Mouse (Mus musculus) heart, postnatal 0 days (tissue): Measurements from ENCODE around the gene Dock3. TPM values are rescaled to one million over a fixed set of nuclear protein-coding genes. Genes with fewer than 3 reads are reported as not detected.
A peak's percentile ranks its signal among the peaks of the same experiment; 100 is the strongest.

Experiments
- ATAC-seq: fragments of 200-750 bp; cut with Nextera tagmentation; 2 replicates; pipeline ENCODE4 v1.8.0; 2017; ENCODE audit warnings: low read depth, moderate number of reproducible peaks, moderate library complexity; ENCODE audit not compliant: insufficient read depth
- DNase-seq: peaks from one replicate; pipeline ENCODE4 v3.0.0-alpha.2; 2016; ENCODE audit warnings: low spot score
- H3K27ac ChIP-seq: fragments of 300-500 bp; sonication (generic); 2 replicates; pipeline ENCODE4 v1.5.1; 2014; ENCODE audit warnings: low read depth, mild to moderate bottlenecking
- H3K27me3 ChIP-seq: fragments of 300-500 bp; sonication (generic); 2 replicates; pipeline ENCODE4 v1.6.1; 2014; ENCODE audit warnings: low read length, mixed read lengths; ENCODE audit not compliant: control insufficient read depth, insufficient read depth
- H3K36me3 ChIP-seq: fragments of 300-500 bp; sonication (generic); replicated peaks from 2 replicates; pipeline ENCODE4 v1.6.1; 2014; ENCODE audit warnings: low read length, mixed read lengths; ENCODE audit not compliant: control insufficient read depth, insufficient read depth
- H3K4me1 ChIP-seq: fragments of 300-500 bp; sonication (generic); 2 replicates; pipeline ENCODE4 v1.6.1; 2014; ENCODE audit warnings: antibody characterized with exemption; ENCODE audit not compliant: control insufficient read depth, insufficient read depth
- H3K4me2 ChIP-seq: fragments of 300-500 bp; sonication (generic); 2 replicates; pipeline ENCODE4 v1.6.1; 2014; ENCODE audit warnings: low read depth, mild to moderate bottlenecking, low read length, moderate library complexity
- H3K4me3 ChIP-seq: fragments of 300-500 bp; sonication (generic); 2 replicates; pipeline ENCODE4 v1.5.1; 2014; ENCODE audit warnings: low read depth, low read length
- H3K9ac ChIP-seq: fragments of 300-500 bp; sonication (generic); replicated peaks from 2 replicates; pipeline ENCODE4 v1.6.1; 2014; ENCODE audit warnings: low read depth, low read length, mixed read lengths
- H3K9me3 ChIP-seq: fragments of 300-500 bp; sonication (generic); replicated peaks from 2 replicates; pipeline ENCODE4 v1.6.1; 2016; ENCODE audit warnings: low read length; ENCODE audit not compliant: control insufficient read depth
- CTCF ChIP-seq: IDR thresholded peaks from 2 replicates; pipeline ENCODE4 v1.5.1; 2016; ENCODE audit warnings: antibody characterized with exemption, control low read depth, low read depth
- EP300 ChIP-seq: IDR thresholded peaks from 2 replicates; pipeline ENCODE4 v1.6.1; 2016; ENCODE audit warnings: antibody characterized with exemption, low read depth
- whole genome bisulfite sequencing: fragments of 180-500 bp; shearing (Covaris S2); extraction: QIAGEN DNeasy Blood & Tissue Kit; methylation state at CpG from one replicate; pipeline ENCODE4 v1.1.7; 2014; 5-methylcytosine and 5-hydroxymethylcytosine counted together
- polyA plus RNA-seq: library from polyadenylated mRNA; unstranded; fragments of >200 nt; fragmentation: Nextera tagmentation; extraction: Ambion mirVana; gene quantifications from 2 replicates; pipeline ENCODE4 v1.2.1, GENCODE M21; 2015
- total RNA-seq: library from RNA; depleted of rRNA; stranded (reverse); fragments of >200 nt; gene quantifications from 2 replicates; pipeline ENCODE4 v1.2.3, GENCODE M21; 2014; ENCODE audit warnings: low replicate concordance

The Dock3 gene
- total and polyA plus RNA-seq, 2 experiments from 2014 or later = 0.16 to 11.6 TPM

DNA sequence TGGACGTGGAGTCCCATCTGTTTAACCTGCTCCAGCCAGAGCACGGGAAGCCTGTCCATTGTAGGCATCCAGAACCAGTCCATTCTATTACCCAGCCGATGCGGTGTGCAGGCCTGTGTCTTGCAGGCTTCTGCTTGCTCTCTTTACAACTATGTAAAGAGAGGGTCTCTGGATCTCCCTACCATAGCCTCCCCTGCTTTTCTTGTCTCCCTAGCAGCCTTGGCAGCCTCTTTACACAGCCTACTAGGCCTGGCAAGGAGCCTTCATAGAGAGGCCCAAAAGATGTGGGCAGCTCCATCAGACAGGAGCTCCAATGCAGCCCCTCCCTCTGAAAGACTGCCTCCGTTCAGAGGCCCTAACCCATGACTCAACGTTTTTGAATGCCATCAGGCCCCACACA lies 17.4 kb upstream of the Dock3 start:
- H3K27me3 ChIP-seq = peaks cover 4% of the 10 kb centered on the region; the same call in 1 of the 2 replicates
- no peak overlapping the region for H3K9ac ChIP-seq
- H3K27ac ChIP-seq = no peak overlapping the region
- 71% methylated on average over 6 of the region's 6 CpGs for WGBS
- H3K36me3 ChIP-seq = no peaks in the 10 kb centered on the region
- DNase-seq (no peak), ATAC-seq (no peak)
- no peak overlapping the region for H3K4me2 ChIP-seq
- no peaks in the 10 kb centered on the region for H3K9me3 ChIP-seq
- no peak overlapping the region for H3K4me3 ChIP-seq
- no peak for TF ChIP-seq CTCF
- no peak for TF ChIP-seq EP300
- 0 out of 2 replicates have a peak, but pooled peaks cover 3% of the 10 kb centered on the region for H3K4me1 ChIP-seq

DNA sequence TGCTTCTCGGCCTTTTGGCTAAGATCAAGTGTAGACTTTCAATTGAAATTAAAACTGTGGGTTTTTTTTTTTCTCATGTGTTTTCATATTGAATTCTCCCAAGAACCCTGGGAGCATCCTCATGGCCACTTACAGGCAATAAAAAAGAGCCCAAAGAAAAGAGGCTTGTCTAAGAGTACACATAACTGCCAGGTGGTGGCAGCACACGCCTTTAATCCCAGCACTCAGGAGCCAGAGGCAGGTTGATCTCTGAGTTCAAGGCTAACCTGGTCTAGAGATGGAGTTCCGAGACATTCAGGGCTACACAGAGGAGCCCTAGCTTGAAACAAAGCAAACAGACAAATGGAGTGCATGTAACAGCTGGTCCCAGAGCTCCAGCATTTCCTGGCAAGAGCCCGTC lies 14.5 kb upstream of the Dock3 start:
- H3K27me3 ChIP-seq = peaks cover 9% of the 10 kb centered on the region; the same call in 1 of the 2 replicates
- H3K4me1 ChIP-seq = no peaks in the 10 kb centered on the region
- no peak for DNase-seq
- H3K27ac ChIP-seq = no peak overlapping the region
- no peaks in the 10 kb centered on the region for H3K36me3 ChIP-seq
- H3K4me3 ChIP-seq = no peak overlapping the region
- H3K9ac ChIP-seq = no peak overlapping the region
- no peak overlapping the region for H3K4me2 ChIP-seq
- ATAC-seq = no peak
- 56% methylated on average over 4 of the region's 4 CpGs for WGBS
- TF ChIP-seq CTCF = peak; percentile 55
- TF ChIP-seq EP300 = no peak
- H3K9me3 ChIP-seq = no peaks in the 10 kb centered on the region

DNA sequence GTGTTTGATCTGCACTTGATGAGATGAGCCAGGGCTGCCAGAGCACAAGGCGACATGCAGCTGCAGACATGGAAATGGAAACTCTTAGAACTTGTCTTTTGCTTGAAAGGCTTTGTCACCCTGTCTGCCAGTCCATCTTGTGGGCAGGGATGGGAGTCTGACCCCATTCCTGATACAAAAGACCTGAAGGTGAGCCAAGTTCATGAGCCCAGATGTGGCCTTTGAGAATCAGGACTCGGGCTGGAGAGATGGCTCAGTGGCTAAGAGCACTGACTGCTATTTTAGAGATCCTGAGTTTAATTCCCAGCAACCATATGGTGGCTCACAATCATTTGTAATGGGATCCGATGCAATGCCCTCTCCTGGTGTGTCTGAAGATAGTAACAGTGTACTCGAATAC lies 13.6 kb upstream of the Dock3 start:
- no peak for TF ChIP-seq EP300
- TF ChIP-seq CTCF = no peak
- ATAC-seq (no peak), DNase-seq (no peak)
- 74% methylated on average over 4 of the region's 4 CpGs for WGBS
- H3K4me1 ChIP-seq = no peaks in the 10 kb centered on the region
- H3K4me2 ChIP-seq = no peak overlapping the region
- H3K9ac ChIP-seq = no peak overlapping the region
- no peak overlapping the region for H3K4me3 ChIP-seq
- no peaks in the 10 kb centered on the region for H3K36me3 ChIP-seq
- H3K27me3 ChIP-seq = peaks cover 8% of the 10 kb centered on the region; the same call in 1 of the 2 replicates
- no peak overlapping the region for H3K27ac ChIP-seq
- H3K9me3 ChIP-seq = no peaks in the 10 kb centered on the region

DNA sequence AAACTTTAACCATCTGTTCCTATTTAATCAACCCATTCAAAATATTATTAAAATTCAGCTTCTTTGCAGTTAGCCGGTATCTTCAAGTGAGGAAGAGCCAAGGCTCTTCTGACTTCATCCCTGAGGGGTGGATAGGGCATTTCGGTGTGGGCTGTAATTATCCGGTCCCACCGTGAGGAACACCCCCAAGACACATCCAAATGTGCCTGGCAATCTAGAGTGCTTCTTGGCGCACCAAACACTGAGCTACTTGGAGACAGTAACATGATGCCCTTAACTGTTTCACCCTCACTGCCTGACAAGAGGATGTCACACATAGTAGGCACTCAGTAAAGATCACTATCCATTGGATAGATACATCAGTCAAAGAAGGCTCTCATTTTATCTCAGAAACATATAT lies 4.4 kb upstream of the Dock3 start:
- H3K27ac ChIP-seq = no peak overlapping the region
- WGBS = 69% methylated on average over 5 of the region's 5 CpGs
- ATAC-seq (no peak), DNase-seq (no peak)
- no peak for TF ChIP-seq CTCF
- TF ChIP-seq EP300 = no peak
- H3K36me3 ChIP-seq = no peaks in the 10 kb centered on the region
- no peak overlapping the region for H3K9ac ChIP-seq
- H3K4me1 ChIP-seq = peaks cover 4% of the 10 kb centered on the region; the same call in 1 of the 2 replicates
- no peak overlapping the region for H3K4me2 ChIP-seq
- peaks cover 67% of the 10 kb centered on the region for H3K27me3 ChIP-seq
- no peaks in the 10 kb centered on the region for H3K9me3 ChIP-seq
- no peak overlapping the region for H3K4me3 ChIP-seq

DNA sequence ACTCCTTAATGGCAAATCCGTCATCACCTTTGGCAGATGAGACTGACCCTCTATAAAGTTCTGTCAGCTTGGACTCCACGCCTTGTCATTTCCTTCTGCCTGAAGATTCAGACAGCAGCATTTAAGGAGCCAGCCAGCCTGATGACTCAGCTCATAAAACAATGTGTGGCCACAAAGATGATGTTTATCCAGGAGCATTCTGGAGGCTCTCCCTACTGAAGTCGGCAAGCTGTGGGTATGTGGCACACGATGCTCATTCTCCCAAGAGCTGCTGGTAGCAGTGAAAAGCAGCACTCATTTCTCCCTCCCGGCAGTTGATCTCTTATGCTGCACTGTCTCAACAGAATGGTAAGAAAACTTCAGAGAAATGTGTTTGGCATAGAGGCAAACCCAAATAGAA lies 3.6 kb upstream of the Dock3 start:
- H3K4me3 ChIP-seq = no peak overlapping the region
- H3K9me3 ChIP-seq = no peaks in the 10 kb centered on the region
- H3K4me1 ChIP-seq = peaks cover 6% of the 10 kb centered on the region; the same call in 1 of the 2 replicates
- no peak for DNase-seq
- TF ChIP-seq EP300 (no peak), CTCF (no peak)
- 51% methylated on average over 5 of the region's 5 CpGs for WGBS
- H3K36me3 ChIP-seq = no peaks in the 10 kb centered on the region
- H3K27me3 ChIP-seq = peaks cover 73% of the 10 kb centered on the region
- H3K4me2 ChIP-seq = no peak overlapping the region
- H3K9ac ChIP-seq = no peak overlapping the region
- ATAC-seq = no peak
- H3K27ac ChIP-seq = no peak overlapping the region

DNA sequence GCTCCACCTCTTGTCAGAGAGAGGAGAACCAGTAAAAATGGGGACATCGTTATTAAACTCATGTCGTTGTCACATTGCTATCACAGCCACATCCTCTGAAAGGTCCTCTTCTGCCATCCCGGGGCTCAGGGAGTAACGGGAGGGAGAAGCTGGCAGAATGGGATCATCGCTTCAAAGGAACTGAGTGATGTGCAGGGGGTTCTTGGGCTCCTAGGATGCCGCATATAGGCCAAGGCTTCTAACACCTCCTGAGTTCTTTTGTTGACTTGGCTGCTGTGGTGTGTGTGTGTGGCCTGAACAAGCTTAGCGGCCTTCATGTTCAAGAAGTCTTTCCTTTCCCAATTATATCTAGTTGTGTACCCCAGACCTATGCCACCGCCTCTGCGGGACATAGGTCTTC lies 431 bp upstream of the Dock3 start:
- TF ChIP-seq EP300 (no peak), CTCF (no peak)
- Histone ChIP-seq H3K9ac (no peak overlapping the region), H3K36me3 (no peaks in the 10 kb centered on the region), H3K27me3 (peaks cover 96% of the 10 kb centered on the region), H3K4me3 (peak overlapping the region; percentile 56), H3K9me3 (no peaks in the 10 kb centered on the region), H3K4me1 (peaks cover 6% of the 10 kb centered on the region; the same call in 1 of the 2 replicates), H3K27ac (no peak overlapping the region), H3K4me2 (peak overlapping the region; percentile 80)
- DNase-seq (no peak), ATAC-seq (no peak)
- 20% methylated on average over 9 of the region's 9 CpGs for WGBS
